Mouse (Mus musculus) C2C12 (cell line): ENCODE measurements around the gene Trdmt1.

Experiments used
- CEBPB ChIP-seq: IDR thresholded peaks from one replicate; pipeline ENCODE4 v1.6.1; 2011; ENCODE audit warnings: low read depth, mild to moderate bottlenecking, control low read depth, moderate library complexity
- CTCF ChIP-seq: IDR thresholded peaks from one replicate; pipeline ENCODE4 v1.5.1; 2011; ENCODE audit not compliant: control insufficient read depth, insufficient read depth, insufficient read length
- MAX ChIP-seq: IDR thresholded peaks from one replicate; pipeline ENCODE4 v1.6.1; 2011; ENCODE audit warnings: mild to moderate bottlenecking, control low read depth
- MYOG ChIP-seq: IDR thresholded peaks from one replicate; pipeline ENCODE4 v1.6.1; 2011; ENCODE audit not compliant: control insufficient read depth, insufficient read length; ENCODE audit errors: extremely low read depth
- USF1 ChIP-seq: IDR thresholded peaks from one replicate; pipeline ENCODE4 v1.6.1; 2011; ENCODE audit warnings: low read depth, mild to moderate bottlenecking, control low read depth, moderate library complexity

- TF ChIP-seq CTCF: no peak
- no peak for TF ChIP-seq USF1
- no peak for TF ChIP-seq MAX
- TF ChIP-seq CEBPB: no peak
- TF ChIP-seq MYOG: no peak
Observed at GRCm38 (mm10) chr2:13553966-13554365, 9.5 kb upstream of the Trdmt1 start.
